Mouse (Mus musculus): Measurements from ENCODE around the gene Dlg2. TPM values are rescaled to one million over a fixed set of nuclear protein-coding genes. Genes with fewer than 3 reads are reported as not detected.
A peak's percentile ranks its signal among the peaks of the same experiment; 100 is the strongest.
"Not testable (repeated sequence)": the region's sequence is repeated elsewhere in the genome, so short reads cannot be mapped to it uniquely, and the experiment has no call there.

Gene Dlg2
- polyA plus RNA-seq, 1 experiment from 2014 or later: 0.51 TPM

- H3K27ac ChIP-seq (ENCODE audit: low read length); H3K9me3 ChIP-seq (replicated peaks; ENCODE audit: control insufficient read depth, low read length); H3K4me1 ChIP-seq (ENCODE audit: control insufficient read depth, low read depth, low read length); H3K9ac ChIP-seq (ENCODE audit: low read depth, low read length); H3K27me3 ChIP-seq (ENCODE audit: control insufficient read depth, insufficient read depth, low read depth, low read length); H3K4me2 ChIP-seq (ENCODE audit: low read depth, low read length); H3K4me3 ChIP-seq (ENCODE audit: low read depth, low read length); H3K36me3 ChIP-seq (ENCODE audit: control insufficient read depth, insufficient read depth); ATAC-seq (ENCODE audit: low read depth): not testable (repeated sequence)
- WGBS (ENCODE audit: insufficient replicate concordance): 41% methylated on average over 4 of the region's 4 CpGs
Measured at GRCm38 (mm10) chr7:90876796-90877195, 400.3 kb downstream of the Dlg2 start.

- ATAC-seq (ENCODE audit: low read depth): peak; percentile 67
- H3K36me3 ChIP-seq (ENCODE audit: control insufficient read depth, insufficient read depth): no peaks in the 10 kb centered on the region
- H3K27me3 ChIP-seq (ENCODE audit: control insufficient read depth, insufficient read depth, low read depth, low read length): no peaks in the 10 kb centered on the region
- no peak overlapping the region for H3K4me2 ChIP-seq (ENCODE audit: low read depth, low read length)
- no peak overlapping the region for H3K27ac ChIP-seq (ENCODE audit: low read length)
- WGBS (ENCODE audit: insufficient replicate concordance): 38% methylated on average over 3 of the region's 3 CpGs
- no peaks in the 10 kb centered on the region for H3K9me3 ChIP-seq (replicated peaks; ENCODE audit: control insufficient read depth, low read length)
- H3K4me3 ChIP-seq (ENCODE audit: low read depth, low read length): no peak overlapping the region
- no peaks in the 10 kb centered on the region for H3K4me1 ChIP-seq (ENCODE audit: control insufficient read depth, low read depth, low read length)
- H3K9ac ChIP-seq (ENCODE audit: low read depth, low read length): no peak overlapping the region
Measured at GRCm38 (mm10) chr7:90882740-90883139, 406.3 kb downstream of the Dlg2 start.

DNA sequence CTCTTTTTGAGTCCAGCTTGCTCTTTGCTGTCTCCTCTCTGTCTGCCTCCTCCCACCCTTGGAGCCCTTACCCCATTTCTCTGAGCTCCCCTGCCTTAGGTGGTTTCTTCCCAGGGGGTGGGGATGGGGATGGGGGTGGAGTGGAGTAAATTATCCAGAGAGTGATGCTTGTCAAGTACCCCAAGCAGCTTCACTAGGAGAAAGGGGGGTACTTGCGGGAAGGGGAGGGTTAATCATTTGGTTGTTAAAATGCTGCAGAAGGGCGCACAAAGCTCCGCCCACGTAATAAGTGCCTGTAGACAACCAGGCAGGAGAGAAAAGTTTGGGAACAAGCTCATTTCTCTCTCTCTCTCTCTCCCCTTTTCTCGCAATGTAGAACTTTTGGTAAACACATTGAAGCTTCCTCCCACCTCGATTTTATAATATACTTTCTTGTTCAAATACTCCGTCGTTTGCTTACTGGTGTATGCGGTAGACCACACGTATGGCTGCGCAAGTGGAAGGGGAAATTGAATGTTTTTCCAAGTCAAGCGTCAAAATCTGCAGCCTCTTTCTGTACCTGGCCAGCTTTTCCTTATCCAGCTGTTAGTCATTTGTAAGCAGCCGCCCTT is 410.0 kb downstream of the Dlg2 start:
- H3K9me3 ChIP-seq (replicated peaks; ENCODE audit: control insufficient read depth, low read length): no peaks in the 10 kb centered on the region
- no peak overlapping the region for H3K9ac ChIP-seq (ENCODE audit: low read depth, low read length)
- H3K4me1 ChIP-seq (ENCODE audit: control insufficient read depth, low read depth, low read length): no peaks in the 10 kb centered on the region
- H3K4me2 ChIP-seq (ENCODE audit: low read depth, low read length): peak overlapping the region; percentile 41
- WGBS (ENCODE audit: insufficient replicate concordance): 2% methylated on average over 13 of the region's 13 CpGs
- no peak for ATAC-seq (ENCODE audit: low read depth)
- no peak overlapping the region; the same call in 1 of the 2 replicates for H3K4me3 ChIP-seq (ENCODE audit: low read depth, low read length)
- no peak overlapping the region for H3K27ac ChIP-seq (ENCODE audit: low read length)
- no peaks in the 10 kb centered on the region for H3K27me3 ChIP-seq (ENCODE audit: control insufficient read depth, insufficient read depth, low read depth, low read length)
- no peaks in the 10 kb centered on the region for H3K36me3 ChIP-seq (ENCODE audit: control insufficient read depth, insufficient read depth)

- ATAC-seq (ENCODE audit: low read depth): no peak
- WGBS (ENCODE audit: insufficient replicate concordance): 3% methylated on average over 21 of the region's 21 CpGs
- Histone ChIP-seq H3K9ac (ENCODE audit: low read depth, low read length) (no peak overlapping the region), H3K4me2 (ENCODE audit: low read depth, low read length) (peak overlapping the region; percentile 41), H3K36me3 (ENCODE audit: control insufficient read depth, insufficient read depth) (no peaks in the 10 kb centered on the region), H3K27ac (ENCODE audit: low read length) (no peak overlapping the region), H3K4me3 (ENCODE audit: low read depth, low read length) (no peak overlapping the region; the same call in 1 of the 2 replicates), H3K27me3 (ENCODE audit: control insufficient read depth, insufficient read depth, low read depth, low read length) (no peaks in the 10 kb centered on the region), H3K4me1 (ENCODE audit: control insufficient read depth, low read depth, low read length) (no peaks in the 10 kb centered on the region), H3K9me3 (replicated peaks; ENCODE audit: control insufficient read depth, low read length) (no peaks in the 10 kb centered on the region)
Measured at GRCm38 (mm10) chr7:90887007-90887720, 410.7 kb downstream of the Dlg2 start.

- no peaks in the 10 kb centered on the region for H3K36me3 ChIP-seq (ENCODE audit: control insufficient read depth, insufficient read depth)
- no peak for ATAC-seq (ENCODE audit: low read depth)
- no peaks in the 10 kb centered on the region for H3K9me3 ChIP-seq (replicated peaks; ENCODE audit: control insufficient read depth, low read length)
- H3K9ac ChIP-seq (ENCODE audit: low read depth, low read length): no peak overlapping the region
- H3K4me1 ChIP-seq (ENCODE audit: control insufficient read depth, low read depth, low read length): no peaks in the 10 kb centered on the region
- H3K4me3 ChIP-seq (ENCODE audit: low read depth, low read length): no peak overlapping the region
- H3K27me3 ChIP-seq (ENCODE audit: control insufficient read depth, insufficient read depth, low read depth, low read length): no peaks in the 10 kb centered on the region
- no peak overlapping the region for H3K4me2 ChIP-seq (ENCODE audit: low read depth, low read length)
- H3K27ac ChIP-seq (ENCODE audit: low read length): no peak overlapping the region
- WGBS (ENCODE audit: insufficient replicate concordance): 54% methylated on average over 4 of the region's 4 CpGs
Measured at GRCm38 (mm10) chr7:90927441-90927840, 451.0 kb downstream of the Dlg2 start.

DNA sequence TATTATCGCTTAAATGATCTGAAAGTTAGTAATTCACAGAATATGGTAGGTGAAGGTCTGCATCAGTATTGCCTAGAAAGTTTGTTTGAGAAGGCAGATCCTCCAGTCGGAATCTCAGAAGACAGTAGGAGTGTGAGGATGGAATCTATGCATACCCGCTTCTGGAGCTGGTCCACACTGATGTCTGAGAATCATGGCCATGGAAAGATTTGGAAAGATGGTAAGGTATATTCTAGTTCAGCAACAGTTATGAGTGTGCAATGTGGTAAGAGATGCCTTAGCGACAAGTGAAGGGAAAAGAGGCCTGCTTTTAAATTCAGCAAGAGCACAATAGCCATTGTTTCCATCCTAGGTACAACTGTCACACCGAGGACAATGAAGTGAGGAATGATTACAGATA is 464.3 kb downstream of the Dlg2 start:
- ATAC-seq (ENCODE audit: low read depth): no peak
- Histone ChIP-seq H3K4me2 (ENCODE audit: low read depth, low read length) (no peak overlapping the region), H3K4me3 (ENCODE audit: low read depth, low read length) (no peak overlapping the region), H3K27ac (ENCODE audit: low read length) (no peak overlapping the region), H3K36me3 (ENCODE audit: control insufficient read depth, insufficient read depth) (no peaks in the 10 kb centered on the region), H3K27me3 (ENCODE audit: control insufficient read depth, insufficient read depth, low read depth, low read length) (no peaks in the 10 kb centered on the region), H3K4me1 (ENCODE audit: control insufficient read depth, low read depth, low read length) (no peaks in the 10 kb centered on the region), H3K9ac (ENCODE audit: low read depth, low read length) (no peak overlapping the region), H3K9me3 (replicated peaks; ENCODE audit: control insufficient read depth, low read length) (no peaks in the 10 kb centered on the region)
- WGBS (ENCODE audit: insufficient replicate concordance): 62% methylated on average over 5 of the region's 5 CpGs

- Histone ChIP-seq H3K27ac (ENCODE audit: low read length) (no peak overlapping the region), H3K4me1 (ENCODE audit: control insufficient read depth, low read depth, low read length) (no peaks in the 10 kb centered on the region), H3K27me3 (ENCODE audit: control insufficient read depth, insufficient read depth, low read depth, low read length) (no peaks in the 10 kb centered on the region), H3K36me3 (ENCODE audit: control insufficient read depth, insufficient read depth) (no peaks in the 10 kb centered on the region), H3K4me2 (ENCODE audit: low read depth, low read length) (no peak overlapping the region), H3K9me3 (replicated peaks; ENCODE audit: control insufficient read depth, low read length) (no peaks in the 10 kb centered on the region), H3K9ac (ENCODE audit: low read depth, low read length) (no peak overlapping the region), H3K4me3 (ENCODE audit: low read depth, low read length) (no peak overlapping the region)
- ATAC-seq (ENCODE audit: low read depth): no peak
- 55% methylated on average over 8 of the region's 8 CpGs for WGBS (ENCODE audit: insufficient replicate concordance)
Measured at GRCm38 (mm10) chr7:90947073-90947472, 470.6 kb downstream of the Dlg2 start.

DNA sequence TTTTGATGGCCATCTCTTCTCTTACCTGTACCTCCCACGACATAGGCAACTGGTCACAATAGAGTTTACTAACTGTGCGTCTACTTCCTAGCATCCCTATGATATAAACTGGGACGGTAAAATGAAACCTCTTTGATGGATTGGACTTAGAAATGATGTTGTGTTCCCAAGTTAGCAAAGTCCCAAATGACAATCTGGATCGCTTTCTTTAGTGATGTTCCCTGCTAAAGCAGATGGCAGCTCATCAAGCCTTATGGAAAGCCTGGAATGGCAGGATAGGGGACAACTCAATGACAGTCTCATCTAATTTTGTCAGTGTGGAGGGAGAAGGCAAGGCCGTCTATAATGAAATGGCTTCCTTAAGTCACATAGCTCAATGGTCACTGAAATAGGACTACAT is 472.7 kb downstream of the Dlg2 start:
- Histone ChIP-seq H3K27ac (ENCODE audit: low read length) (no peak overlapping the region), H3K27me3 (ENCODE audit: control insufficient read depth, insufficient read depth, low read depth, low read length) (no peaks in the 10 kb centered on the region), H3K36me3 (ENCODE audit: control insufficient read depth, insufficient read depth) (no peaks in the 10 kb centered on the region), H3K9me3 (replicated peaks; ENCODE audit: control insufficient read depth, low read length) (no peaks in the 10 kb centered on the region), H3K4me3 (ENCODE audit: low read depth, low read length) (no peak overlapping the region), H3K4me2 (ENCODE audit: low read depth, low read length) (no peak overlapping the region), H3K4me1 (ENCODE audit: control insufficient read depth, low read depth, low read length) (no peaks in the 10 kb centered on the region), H3K9ac (ENCODE audit: low read depth, low read length) (no peak overlapping the region)
- no peak for ATAC-seq (ENCODE audit: low read depth)
- 65% methylated on average over 5 of the region's 5 CpGs for WGBS (ENCODE audit: insufficient replicate concordance)

DNA sequence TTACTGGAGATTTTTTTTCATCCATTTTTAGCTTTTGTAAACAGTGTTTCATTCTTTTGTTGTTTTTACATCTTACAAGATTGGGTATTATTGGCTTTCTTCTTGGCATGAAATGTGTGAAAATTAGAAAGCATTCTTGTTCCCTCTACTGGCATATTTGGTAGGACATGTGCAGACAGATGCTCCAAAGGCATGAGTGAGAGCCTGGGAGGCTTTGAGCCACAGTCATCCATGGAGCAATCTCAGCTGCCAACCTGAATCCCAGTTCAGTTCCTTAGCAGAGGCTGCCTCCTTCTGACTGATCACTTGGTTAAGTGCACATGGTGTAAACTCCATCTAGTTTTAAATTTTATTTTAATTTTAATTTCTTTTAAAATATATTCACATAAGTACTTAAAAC is 500.8 kb downstream of the Dlg2 start:
- Histone ChIP-seq H3K4me1 (ENCODE audit: control insufficient read depth, low read depth, low read length) (no peaks in the 10 kb centered on the region), H3K9ac (ENCODE audit: low read depth, low read length) (no peak overlapping the region), H3K4me2 (ENCODE audit: low read depth, low read length) (no peak overlapping the region), H3K4me3 (ENCODE audit: low read depth, low read length) (no peak overlapping the region), H3K9me3 (replicated peaks; ENCODE audit: control insufficient read depth, low read length) (no peaks in the 10 kb centered on the region), H3K27ac (ENCODE audit: low read length) (no peak overlapping the region), H3K36me3 (ENCODE audit: control insufficient read depth, insufficient read depth) (no peaks in the 10 kb centered on the region), H3K27me3 (ENCODE audit: control insufficient read depth, insufficient read depth, low read depth, low read length) (no peaks in the 10 kb centered on the region)
- ATAC-seq (ENCODE audit: low read depth): no peak

All from liver, embryonic 16.5 days (tissue).